Mouse (Mus musculus) CH12.LX (cell line): ENCODE data around the gene Adh1.

Experiments
- CTCF ChIP-seq, 2 experiments: IDR thresholded peaks in 1 of 2; conservative IDR thresholded peaks in 1 of 2; 2 replicates each; pipeline ENCODE4 v1.5.1; 2011 to 2012; ENCODE audit warnings: low read depth in 2 of 2, low read length in 2 of 2, improper control_type of control experiment in 1 of 2, inconsistent platforms in 1 of 2, mild to moderate bottlenecking in 1 of 2, moderate library complexity in 1 of 2
- E2F4 ChIP-seq: IDR thresholded peaks from 2 replicates; pipeline ENCODE4 v1.6.1; 2011; ENCODE audit warnings: low read depth, low read length, improper control_type of control experiment; ENCODE audit not compliant: insufficient replicate concordance
- ELF1 ChIP-seq: IDR thresholded peaks from 2 replicates; pipeline ENCODE4 v1.6.1; 2014; ENCODE audit warnings: low read depth, mild to moderate bottlenecking, inconsistent platforms, low read length, improper control_type of control experiment
- EP300 ChIP-seq: IDR thresholded peaks from 2 replicates; pipeline ENCODE4 v1.6.1; 2011; ENCODE audit warnings: low read length, improper control_type of control experiment
- GABPA ChIP-seq: IDR thresholded peaks from 2 replicates; pipeline ENCODE4 v1.6.1; 2012; ENCODE audit warnings: low read depth, low read length, improper control_type of control experiment, inconsistent platforms; ENCODE audit not compliant: insufficient replicate concordance
- KAT2A ChIP-seq: IDR thresholded peaks from 2 replicates; pipeline ENCODE4 v1.6.1; 2012; ENCODE audit warnings: low read length, improper control_type of control experiment, inconsistent platforms; ENCODE audit not compliant: insufficient replicate concordance
- MAFK ChIP-seq: IDR thresholded peaks from 2 replicates; pipeline ENCODE4 v1.6.1; 2011; ENCODE audit warnings: low read length, improper control_type of control experiment; ENCODE audit not compliant: insufficient replicate concordance
- MEF2A ChIP-seq: IDR thresholded peaks from 2 replicates; pipeline ENCODE4 v1.6.1; 2014; ENCODE audit warnings: low read depth, mild to moderate bottlenecking, inconsistent platforms, low read length, improper control_type of control experiment, borderline replicate concordance
- NRF1 ChIP-seq: IDR thresholded peaks from 2 replicates; pipeline ENCODE4 v1.6.1; 2014; ENCODE audit warnings: low read depth, mild to moderate bottlenecking, inconsistent platforms, low read length, improper control_type of control experiment, moderate library complexity
- POLR2A ChIP-seq: IDR thresholded peaks from 2 replicates; pipeline ENCODE4 v1.6.1; 2011; ENCODE audit warnings: low read depth, mild to moderate bottlenecking, improper control_type of control experiment, low read length
- POLR2AphosphoS2 ChIP-seq: IDR thresholded peaks from 2 replicates; pipeline ENCODE4 v1.6.1; 2011; ENCODE audit warnings: low read depth, low read length, improper control_type of control experiment
- RCOR1 ChIP-seq: conservative IDR thresholded peaks from 2 replicates; pipeline ENCODE4 v1.6.1; 2012; ENCODE audit warnings: low read depth, mild to moderate bottlenecking, inconsistent platforms, low read length, improper control_type of control experiment
- SIN3A ChIP-seq: IDR thresholded peaks from 2 replicates; pipeline ENCODE4 v1.6.1; 2012; ENCODE audit warnings: low read length, improper control_type of control experiment, inconsistent platforms
- ZNF384 ChIP-seq: IDR thresholded peaks from 2 replicates; pipeline ENCODE4 v1.6.1; 2012; ENCODE audit warnings: low read depth, low read length, improper control_type of control experiment, inconsistent platforms

DNA sequence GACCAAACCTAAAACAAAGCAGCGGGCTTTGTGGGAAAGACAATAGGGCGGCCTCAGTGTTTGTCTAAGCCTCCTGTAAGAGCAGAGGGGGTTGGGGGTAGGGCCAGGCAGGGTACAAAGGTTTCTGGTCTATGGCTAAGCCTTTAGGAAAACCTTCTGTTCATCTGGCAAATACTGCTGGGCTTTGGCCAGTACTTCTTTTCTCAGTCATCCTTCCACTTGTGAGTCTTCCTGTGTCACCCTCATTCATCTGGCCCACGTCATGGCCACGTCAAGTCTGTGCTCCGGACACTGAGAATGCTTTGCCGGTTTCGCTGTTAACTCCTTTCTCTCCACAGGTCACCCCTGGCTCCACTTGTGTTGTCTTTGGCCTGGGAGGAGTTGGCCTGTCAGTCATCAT is 34.9 kb upstream of the Adh1 start:
- TF ChIP-seq EP300 (no peak), GABPA (no peak), ZNF384 (no peak), SIN3A (no peak), NRF1 (no peak), POLR2A (no peak), E2F4 (no peak), ELF1 (no peak), CTCF (conservative IDR thresholded peaks at IDR 0.05 in 1 of 2, IDR thresholded peaks at IDR 0.05 in 1 of 2; ENCODE audit: low read depth in 2 of 2, low read length in 2 of 2) (no peak), POLR2AphosphoS2 (no peak), MAFK (no peak), MEF2A (no peak), RCOR1 (no peak), KAT2A (no peak)
